In the genomic region with DNA sequence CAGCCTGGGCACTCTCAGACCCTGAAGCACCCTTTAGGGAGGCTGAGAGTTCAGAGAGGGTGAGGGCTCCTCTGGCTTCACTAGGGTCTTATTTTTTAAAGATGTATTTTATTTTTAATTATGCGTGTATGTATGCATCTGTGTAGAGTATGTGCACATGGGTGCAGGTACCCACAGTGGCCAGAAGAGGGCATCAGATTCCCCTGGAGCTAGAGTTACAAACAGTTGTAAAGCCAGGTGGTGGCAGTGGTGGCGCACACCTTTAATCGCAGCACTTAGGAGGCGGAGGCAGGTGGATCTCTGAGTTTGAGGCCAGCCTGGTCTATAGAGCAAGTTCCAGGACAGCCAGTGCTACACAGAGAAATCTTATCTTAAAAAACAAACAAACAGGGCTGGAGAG, we compare ENCODE assay signal across 19 mouse cellular contexts. TPM values are rescaled to one million over a fixed set of nuclear protein-coding genes. Genes with fewer than 3 reads are reported as not detected.
DNase-seq lines count a peak whose midpoint lies in the region; TF ChIP-seq lines count a peak whose summit lies in the region.
"Had no signal": no experiment of that assay in that cellular context is flagged by ENCODE, and none has a peak within 500 bp of the region (broad histone marks: within the 10 kb centered on the region; RNA-seq: fewer than 3 reads in every experiment).

No protein-coding gene starts in this region.

- no peak overlapping the region for H3K4me3 ChIP-seq in heart, adult 2 months
- no peak overlapping the region for H3K4me3 ChIP-seq in layer of hippocampus, adult 2 months
- H3K4me3 ChIP-seq in testis, adult 2 months (ENCODE audit: control insufficient read depth, low read depth, low read length): no peak overlapping the region
- H3K4me3 ChIP-seq: hindbrain, embryonic 12.5 days; intestine, embryonic 15.5 days; liver, embryonic 13.5 days had no signal

- no peak for TF ChIP-seq POLR2A in heart, adult 2 months (IDR thresholded peaks at IDR 0.05; ENCODE audit: insufficient read depth, low read depth, low read length)
- no peak for TF ChIP-seq POLR2A in testis, adult 2 months (IDR thresholded peaks at IDR 0.05; ENCODE audit: control insufficient read depth, low read depth, low read length)

- intact Hi-C loops in heart, adult 2 months (cut with DNase I): no loop called here

- no peaks in the 10 kb centered on the region for H3K79me2 ChIP-seq in heart, adult 2 months (replicated peaks; ENCODE audit: control insufficient read depth, insufficient read depth, low read length)

- no peaks in the 10 kb centered on the region for H3K36me3 ChIP-seq in heart, adult 2 months (ENCODE audit: control insufficient read depth, insufficient read depth, low read length)
- no peaks in the 10 kb centered on the region for H3K36me3 ChIP-seq in testis, adult 2 months (ENCODE audit: control insufficient read depth, insufficient read depth, low read length)
- H3K36me3 ChIP-seq: hindbrain, embryonic 12.5 days; intestine, embryonic 15.5 days; liver, embryonic 13.5 days had no signal

- no peak overlapping the region for H3K9ac ChIP-seq in heart, adult 2 months (ENCODE audit: low read depth, low read length)
- H3K9ac ChIP-seq: hindbrain, embryonic 12.5 days; intestine, embryonic 15.5 days; liver, embryonic 13.5 days had no signal

- no peak for DNase-seq in heart, adult 2 months
- DNase-seq in heart, adult 11 months: no peak
- no peak for DNase-seq in layer of hippocampus, adult 2 months (ENCODE audit: low spot score in 2 of 2)
- DNase-seq in layer of hippocampus, postnatal 10 days (ENCODE audit: low spot score in 2 of 2): no peak
- no peak for DNase-seq in testis, postnatal 10 days (ENCODE audit: low spot score)
- no peak for DNase-seq in adrenal gland, adult 18-20 months (ENCODE audit: low spot score in 2 of 2)
- DNase-seq: adrenal gland, adult 8-10 months; cerebellum, adult 11-12 months; cerebellum, postnatal 25 days; gastrocnemius, postnatal 36 days; kidney, postnatal 14 days; layer of hippocampus, adult 9-11 months; liver, embryonic 13.5 days; lung, postnatal 36 days; right cerebral cortex, postnatal 14 days; thymus, postnatal 4 days had no signal

- no peaks in the 10 kb centered on the region for H3K27me3 ChIP-seq in heart, adult 2 months (ENCODE audit: control insufficient read depth, insufficient read depth, low read length)
- H3K27me3 ChIP-seq in testis, adult 2 months (ENCODE audit: control insufficient read depth, insufficient read depth, low read length): no peaks in the 10 kb centered on the region
- H3K27me3 ChIP-seq: hindbrain, embryonic 12.5 days; intestine, embryonic 15.5 days; liver, embryonic 13.5 days had no signal

- 98% methylated on average over 4 of the region's 4 CpGs for WGBS in heart, adult 2 months

- H3K4me1 ChIP-seq in heart, adult 2 months (ENCODE audit: control insufficient read depth, insufficient read depth, low read length): peaks cover 15% of the 10 kb centered on the region
- H3K4me1 ChIP-seq in testis, adult 2 months (ENCODE audit: control insufficient read depth, insufficient read depth, low read length): peaks cover 7% of the 10 kb centered on the region

- no peak for TF ChIP-seq EP300 in heart, adult 2 months (IDR thresholded peaks at IDR 0.05; ENCODE audit: insufficient read depth, low read depth, low read length)

- H3K27ac ChIP-seq in heart, adult 2 months: no peak overlapping the region
- H3K27ac ChIP-seq in layer of hippocampus, adult 2 months: no peak overlapping the region
- no peak overlapping the region for H3K27ac ChIP-seq in testis, adult 2 months (ENCODE audit: control insufficient read depth, insufficient read depth, low read depth, low read length)
- H3K27ac ChIP-seq: hindbrain, embryonic 12.5 days; intestine, embryonic 15.5 days; liver, embryonic 13.5 days had no signal

- peak; percentile 40 for TF ChIP-seq CTCF in heart, adult 2 months (IDR thresholded peaks at IDR 0.05)
- TF ChIP-seq CTCF in layer of hippocampus, adult 2 months (conservative IDR thresholded peaks at IDR 0.05): peak; percentile 52
- peak; percentile 32; the same call in 1 of the 2 replicates for TF ChIP-seq CTCF in testis, adult 2 months (IDR thresholded peaks at IDR 0.05; ENCODE audit: control insufficient read depth, insufficient read depth, insufficient replicate concordance, low read depth, low read length)

RNA-seq across cellular contexts. Expression of gene Rpl29, which starts 20.2 kb away (rescaled TPM):
- total RNA-seq in heart, adult 2 months (2021): 100 to 1,000 TPM; 251 to 296 TPM
- 247 and 287 TPM in 2 replicates for polyA plus RNA-seq in heart, adult 2 months (2012; rRNA removed)
- 100 to 1,000 TPM; 260 to 265 TPM for total RNA-seq in layer of hippocampus, adult 2 months (2021)
- total RNA-seq in layer of hippocampus, postnatal 10 days (2021): 100 to 1,000 TPM; 421 to 423 TPM
- polyA plus RNA-seq in testis, adult 2 months (2012; rRNA removed): 357 and 448 TPM in 2 replicates
- total RNA-seq in adrenal gland, adult 18-20 months (2021): 100 to 1,000 TPM; 339 to 377 TPM

RNA-seq across cellular contexts. Expression of gene Acy1, which starts 29.0 kb away (rescaled TPM):
- 10 to 100 TPM; 20.1 to 26.7 TPM for total RNA-seq in heart, adult 2 months (2021)
- 12.0 and 12.5 TPM in 2 replicates for polyA plus RNA-seq in heart, adult 2 months (2012; rRNA removed)
- 10 to 100 TPM; 15.5 to 16.1 TPM for total RNA-seq in layer of hippocampus, adult 2 months (2021)
- total RNA-seq in layer of hippocampus, postnatal 10 days (2021): 10 to 100 TPM; 11.0 to 13.2 TPM
- polyA plus RNA-seq in testis, adult 2 months (2012; rRNA removed): 1.9 and 2.0 TPM in 2 replicates
- total RNA-seq in adrenal gland, adult 18-20 months (2021): 10 to 100 TPM; 13.9 to 14.9 TPM

RNA-seq across cellular contexts. Expression of gene Abhd14b, which starts 38.2 kb away (rescaled TPM):
- 1 to 10 TPM; 6.6 to 6.8 TPM for total RNA-seq in heart, adult 2 months (2021)
- polyA plus RNA-seq in heart, adult 2 months (2012; rRNA removed): 27.8 and 34.8 TPM in 2 replicates
- 10 to 100 TPM; 13.9 to 17.0 TPM for total RNA-seq in layer of hippocampus, adult 2 months (2021)
- 10 to 100 TPM in 1 of 2 experiments, 1 to 10 TPM in 1; 9.9 to 10.6 TPM for total RNA-seq in layer of hippocampus, postnatal 10 days (2021)
- polyA plus RNA-seq in testis, adult 2 months (2012; rRNA removed): 12.9 and 14.0 TPM in 2 replicates
- total RNA-seq in adrenal gland, adult 18-20 months (2021): 10 to 100 TPM; 29.6 to 43.4 TPM

RNA-seq across cellular contexts. Expression of gene Abhd14a, which starts 38.4 kb away (rescaled TPM):
- total RNA-seq in heart, adult 2 months (2021): 10 to 100 TPM; 18.7 to 21.8 TPM
- polyA plus RNA-seq in heart, adult 2 months (2012; rRNA removed): 33.2 and 43.0 TPM in 2 replicates
- 10 to 100 TPM; 39.0 to 39.4 TPM for total RNA-seq in layer of hippocampus, adult 2 months (2021)
- 10 to 100 TPM; 51.1 to 53.2 TPM for total RNA-seq in layer of hippocampus, postnatal 10 days (2021)
- 197 and 198 TPM in 2 replicates for polyA plus RNA-seq in testis, adult 2 months (2012; rRNA removed)
- total RNA-seq in adrenal gland, adult 18-20 months (2021): 10 to 100 TPM; 18.3 to 21.3 TPM

RNA-seq across cellular contexts. Expression of gene Dusp7, which starts 40.7 kb away (rescaled TPM):
- total RNA-seq in heart, adult 2 months (2021): 10 to 100 TPM; 47.6 to 64.9 TPM
- 102 and 118 TPM in 2 replicates for polyA plus RNA-seq in heart, adult 2 months (2012; rRNA removed)
- 10 to 100 TPM; 81.7 to 93.2 TPM for total RNA-seq in layer of hippocampus, adult 2 months (2021)
- 10 to 100 TPM; 58.7 to 64.2 TPM for total RNA-seq in layer of hippocampus, postnatal 10 days (2021)
- 3.1 and 3.3 TPM in 2 replicates for polyA plus RNA-seq in testis, adult 2 months (2012; rRNA removed)
- total RNA-seq in adrenal gland, adult 18-20 months (2021): 10 to 100 TPM; 11.8 to 22.2 TPM
